Mouse (Mus musculus) cortical plate, adult 2 months (tissue): ENCODE data around the gene Trmt10c. TPM values are rescaled to one million over a fixed set of nuclear protein-coding genes. Genes with fewer than 3 reads are reported as not detected.
"Not testable (repeated sequence)": the region's sequence is repeated elsewhere in the genome, so short reads cannot be mapped to it uniquely, and the experiment has no call there.

Source experiments
- H3K27ac ChIP-seq: fragments of 200-500 bp; 2 replicates; pipeline ENCODE4 v1.5.1; 2012; ENCODE audit warnings: low read length, control low read depth, inconsistent platforms; ENCODE audit not compliant: insufficient read depth
- H3K4me1 ChIP-seq: fragments of 200-500 bp; 2 replicates; pipeline ENCODE4 v1.6.1; 2011; ENCODE audit warnings: low read length; ENCODE audit not compliant: control insufficient read depth, insufficient read depth
- H3K4me3 ChIP-seq: fragments of 200-500 bp; 2 replicates; pipeline ENCODE4 v1.5.1; 2011; ENCODE audit warnings: mild to moderate bottlenecking, low read length, control low read depth; ENCODE audit not compliant: insufficient read depth
- CTCF ChIP-seq: fragments of 200-500 bp; IDR thresholded peaks from 2 replicates; pipeline ENCODE4 v1.5.1; 2011; ENCODE audit warnings: mild to moderate bottlenecking, control low read depth, low read length; ENCODE audit not compliant: insufficient read depth; ENCODE audit errors: extremely low read depth
- POLR2A ChIP-seq: fragments of 200-500 bp; IDR thresholded peaks from 2 replicates; pipeline ENCODE4 v1.6.1; 2011; ENCODE audit warnings: mild to moderate bottlenecking, low read length, control low read depth; ENCODE audit not compliant: insufficient read depth; ENCODE audit errors: extremely low read depth
- polyA plus RNA-seq: library from polyadenylated mRNA; depleted of rRNA; stranded (reverse); fragments of >200 nt; gene quantifications from 2 replicates; pipeline ENCODE4 v1.2.3, GENCODE M21; 2012; rRNA removed

Gene Trmt10c
- 5.7 and 6.0 TPM in 2 replicates for polyA plus RNA-seq

GRCm38 (mm10) chr16:56037138-56038010 is at the start of gene Trmt10c:
Gene Trmt10c (minus strand): TSS chr16:56037819.
- Histone ChIP-seq H3K4me1 (peaks cover 4% of the 10 kb centered on the region), H3K4me3 (peak within 1 kb of the TSS; percentile 86), H3K27ac (peak within 1 kb of the TSS; percentile 68)
- TF ChIP-seq POLR2A (peak; percentile 44), CTCF (no peak)

GRCm38 (mm10) chr16:56086336-56086735 is 48.7 kb upstream of the Trmt10c start:
- no peak overlapping the region for H3K27ac ChIP-seq
- no peak for TF ChIP-seq POLR2A
- TF ChIP-seq CTCF = no peak

GRCm38 (mm10) chr16:56081691-56082090 is 44.1 kb upstream of the Trmt10c start:
- Histone ChIP-seq H3K4me3 (no peak overlapping the region), H3K27ac (no peak overlapping the region), H3K4me1 (no peaks in the 10 kb centered on the region)
- TF ChIP-seq POLR2A (no peak), CTCF (no peak)

More at GRCm38 (mm10) chr16:56086336-56086735, 48.7 kb upstream of the Trmt10c start:
- Histone ChIP-seq H3K4me3 (no peak overlapping the region), H3K4me1 (no peaks in the 10 kb centered on the region)

GRCm38 (mm10) chr16:56079419-56079818 is 41.8 kb upstream of the Trmt10c start:
- Histone ChIP-seq H3K4me3 (no peak overlapping the region), H3K4me1 (peaks cover 4% of the 10 kb centered on the region; the same call in 1 of the 2 replicates), H3K27ac (no peak overlapping the region)
- TF ChIP-seq CTCF (no peak), POLR2A (no peak)

GRCm38 (mm10) chr16:56076121-56076869 is 38.7 kb upstream of the Trmt10c start:
- TF ChIP-seq POLR2A (no peak), CTCF (no peak)
- Histone ChIP-seq H3K4me3 (peak overlapping the region; percentile 100), H3K27ac (peak overlapping the region; percentile 93; the same call in 1 of the 2 replicates), H3K4me1 (peaks cover 4% of the 10 kb centered on the region; the same call in 1 of the 2 replicates)

GRCm38 (mm10) chr16:56075222-56076111 is 37.8 kb upstream of the Trmt10c start:
- H3K4me3 ChIP-seq = peak overlapping the region; percentile 100
- peak overlapping the region; percentile 99 for H3K27ac ChIP-seq
- peaks cover 4% of the 10 kb centered on the region; the same call in 1 of the 2 replicates for H3K4me1 ChIP-seq
- TF ChIP-seq CTCF (no peak), POLR2A (peak; percentile 40; the same call in 1 of the 2 replicates)

- Histone ChIP-seq H3K4me1 (peaks cover 4% of the 10 kb centered on the region; the same call in 1 of the 2 replicates), H3K4me3 (no peak overlapping the region; the same call in 1 of the 2 replicates), H3K27ac (no peak overlapping the region)
- TF ChIP-seq POLR2A (no peak), CTCF (no peak)
Observed at GRCm38 (mm10) chr16:56074565-56074964, 36.9 kb upstream of the Trmt10c start.

- Histone ChIP-seq H3K4me3 (no peak overlapping the region), H3K27ac (no peak overlapping the region), H3K4me1 (peaks cover 4% of the 10 kb centered on the region; the same call in 1 of the 2 replicates)
- TF ChIP-seq POLR2A = no peak
- no peak for TF ChIP-seq CTCF
Observed at GRCm38 (mm10) chr16:56074122-56074521, 36.5 kb upstream of the Trmt10c start.

GRCm38 (mm10) chr16:56073150-56073549 is 35.5 kb upstream of the Trmt10c start:
- not testable (repeated sequence) for H3K4me1 ChIP-seq

More at GRCm38 (mm10) chr16:56073150-56073549, 35.5 kb upstream of the Trmt10c start:
- H3K4me3 ChIP-seq, H3K27ac ChIP-seq: not testable (repeated sequence)
